Mouse (Mus musculus): ENCODE data around the gene Tmem213. TPM values are rescaled to one million over a fixed set of nuclear protein-coding genes. Genes with fewer than 3 reads are reported as not detected.

Tmem213 gene
- total RNA-seq, 2 experiments from 2014 or later: not detected

DNA sequence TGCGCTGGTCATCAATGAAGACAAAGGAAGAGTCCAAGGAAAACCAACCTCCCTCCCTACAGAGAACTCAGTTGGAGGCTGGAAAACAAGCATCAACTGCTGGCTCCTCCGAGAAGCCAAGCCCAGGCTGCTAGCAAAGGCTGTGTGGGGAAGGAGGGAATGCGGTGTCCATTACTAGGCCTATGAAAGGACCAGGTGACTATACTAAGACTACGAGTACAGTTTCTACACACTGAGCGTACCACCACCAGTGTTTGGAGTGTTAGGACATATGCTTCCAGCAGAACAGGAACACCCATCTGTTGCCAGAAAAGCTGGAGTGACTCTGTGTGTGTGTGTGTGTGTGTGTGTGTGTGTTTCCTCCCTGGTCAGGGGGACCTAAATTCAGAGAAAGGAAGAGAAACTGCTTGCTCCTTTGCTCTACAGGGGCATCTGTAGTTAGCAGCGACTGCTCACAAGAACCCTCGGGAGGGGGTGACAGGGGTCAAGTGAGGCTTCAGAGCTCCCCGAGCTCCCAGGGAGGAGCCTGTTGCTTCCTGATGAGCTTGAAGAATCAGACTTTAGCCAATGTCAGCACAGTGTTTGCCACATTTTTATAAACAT lies 36.5 kb downstream of the Tmem213 start:
- intact Hi-C loops (cut with DNase I; ENCODE audit: low total_unique reads): no loop called here
- DNase-seq: peak; percentile 42

DNA sequence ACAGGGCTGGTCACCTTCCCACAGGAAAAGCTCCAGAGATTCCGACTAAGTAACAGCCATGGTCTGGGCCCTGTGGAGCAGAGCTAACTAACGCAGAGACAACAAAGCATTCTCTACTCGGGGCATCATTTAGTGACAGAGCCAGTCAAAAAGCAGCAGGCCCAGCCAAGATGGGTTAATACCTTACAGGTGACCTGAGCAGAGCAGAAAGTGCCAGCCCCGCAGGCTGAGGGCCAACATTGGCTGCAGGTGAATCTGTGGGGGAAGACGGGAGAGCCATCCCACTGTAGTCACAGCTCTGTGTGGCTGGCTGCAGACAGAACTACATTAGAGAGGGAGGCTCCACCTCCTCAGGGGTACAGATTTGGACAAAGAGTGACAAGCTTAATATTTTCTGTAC lies 38.2 kb downstream of the Tmem213 start:
- intact Hi-C loops (cut with DNase I; ENCODE audit: low total_unique reads): no loop called here
- DNase-seq: no peak

DNA sequence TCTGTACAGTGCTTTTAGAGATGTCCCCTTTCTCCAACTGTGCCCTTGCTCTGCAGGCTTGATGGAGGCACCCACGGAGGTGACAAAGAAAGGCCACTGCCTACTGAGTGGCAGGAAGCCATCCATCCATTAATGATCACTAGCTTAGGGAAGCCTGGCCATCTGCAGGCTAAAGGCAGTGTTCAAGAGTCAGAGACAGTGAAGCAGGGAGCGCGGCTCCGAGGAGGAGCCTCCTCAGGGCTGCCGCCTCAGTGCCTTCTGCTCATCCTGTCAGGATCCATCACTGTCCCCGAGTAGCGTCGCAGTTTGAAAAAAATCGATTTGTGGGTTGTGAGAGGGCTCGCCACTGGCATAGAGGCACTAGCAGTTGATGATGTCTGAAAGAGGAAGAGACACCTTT lies 39.6 kb downstream of the Tmem213 start:
- intact Hi-C loops (cut with DNase I; ENCODE audit: low total_unique reads): no loop called here
- no peak for DNase-seq

DNA sequence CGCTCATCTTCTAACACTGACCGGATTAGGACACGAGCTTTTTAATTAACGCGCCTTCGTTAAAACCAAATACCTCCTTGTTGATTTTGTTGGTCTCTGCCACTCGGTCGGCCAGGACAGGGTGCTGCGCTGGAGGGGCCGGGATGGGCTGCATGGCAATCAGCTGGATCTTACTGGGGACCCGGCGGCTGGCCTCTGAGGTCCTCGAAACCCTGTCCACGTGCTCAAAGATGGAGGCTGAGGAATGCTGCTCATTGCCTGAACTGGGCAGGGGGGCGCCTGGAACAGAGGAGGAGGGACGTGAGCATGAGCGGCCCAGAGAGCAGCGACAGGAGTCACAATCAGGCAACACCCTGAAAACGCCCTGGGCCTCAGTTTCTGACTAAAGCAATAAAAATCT lies 40.4 kb downstream of the Tmem213 start:
- no peak for DNase-seq
- intact Hi-C loops (cut with DNase I; ENCODE audit: low total_unique reads): no loop called here

DNA sequence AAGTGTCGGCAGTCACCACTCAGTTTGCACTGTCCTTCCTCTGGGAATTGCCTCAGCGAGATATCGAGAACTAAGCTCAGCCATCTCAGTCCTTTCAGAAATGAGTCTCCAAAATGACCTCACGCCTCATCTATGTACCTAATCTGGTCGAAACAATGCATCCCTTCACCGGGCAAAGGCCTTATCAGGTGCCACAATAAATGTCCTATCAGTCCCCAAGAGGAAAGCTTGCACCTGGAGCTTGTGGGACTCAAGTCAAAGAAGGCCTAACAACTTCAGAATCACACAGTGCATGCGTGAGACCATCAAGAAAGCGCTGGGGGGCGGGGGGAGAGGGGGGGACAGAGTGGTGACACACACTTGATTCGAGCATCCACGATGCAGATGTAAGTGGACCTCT lies 43.2 kb downstream of the Tmem213 start:
- intact Hi-C loops (cut with DNase I; ENCODE audit: low total_unique reads): loop anchor here (10.0 kb wide), 1 partner anchor 102 kb away; the partner anchor contains the start of gene D630045J12Rik
- DNase-seq: no peak

DNA sequence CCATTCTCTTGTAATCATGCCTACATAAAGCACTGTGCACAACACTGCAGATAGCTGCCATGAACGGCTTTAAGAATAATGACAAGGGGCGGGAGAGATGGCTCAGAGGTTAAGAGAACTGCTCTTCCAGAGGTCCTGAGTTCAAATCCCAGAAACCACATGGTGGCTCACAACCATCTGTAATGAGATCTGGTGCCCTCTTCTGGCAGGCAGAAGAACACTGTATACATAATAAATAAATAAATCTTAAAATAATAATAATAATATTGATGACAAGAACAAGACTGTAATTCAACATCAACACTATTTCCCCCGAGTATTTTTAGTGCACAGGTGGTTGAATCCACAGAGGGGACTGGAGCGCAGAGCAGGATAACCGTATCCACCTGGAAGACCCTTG lies 47.1 kb downstream of the Tmem213 start:
- DNase-seq: no peak
- intact Hi-C loops (cut with DNase I; ENCODE audit: low total_unique reads): loop anchor here (10.0 kb wide), 1 partner anchor 99 kb away; the partner anchor contains the start of gene D630045J12Rik

DNA sequence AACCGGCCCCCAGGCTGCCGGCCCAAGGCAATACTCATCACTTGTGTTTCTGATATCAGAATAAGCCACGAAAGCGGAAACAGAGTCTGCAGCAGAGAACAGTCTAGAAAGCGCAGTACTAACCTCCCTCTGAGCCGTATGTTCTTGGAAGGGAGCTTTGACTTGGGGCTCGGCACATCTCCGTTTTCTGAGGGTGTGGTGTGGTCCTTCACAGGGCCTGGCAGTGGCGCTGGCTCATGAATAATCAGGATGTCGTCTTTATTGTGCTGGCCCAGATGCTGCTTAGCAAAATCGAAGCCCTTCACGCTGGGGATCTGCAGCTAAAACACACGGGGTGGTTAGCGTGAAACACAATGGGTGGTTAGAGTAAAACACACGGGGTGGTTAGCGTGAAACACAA lies 48.9 kb downstream of the Tmem213 start:
- DNase-seq: no peak

DNA sequence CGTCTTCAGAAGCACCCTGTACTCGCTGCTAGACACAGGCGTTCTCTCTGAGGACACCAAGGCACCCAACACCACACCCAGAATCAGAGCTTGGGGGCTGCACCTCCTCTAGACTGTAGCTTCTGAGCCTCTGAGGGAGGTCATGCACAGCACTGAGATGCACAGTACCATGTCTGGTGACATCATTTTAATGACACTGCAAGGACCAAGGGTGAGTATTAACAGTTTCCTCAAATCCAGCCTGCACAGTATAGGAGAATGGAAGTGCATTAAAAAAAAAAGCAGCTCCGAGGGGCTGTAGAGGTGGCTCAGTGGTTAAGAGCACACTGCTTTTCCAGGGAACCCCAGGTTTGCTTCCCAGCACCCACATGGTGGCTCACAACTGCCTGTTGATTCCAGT lies 50.5 kb downstream of the Tmem213 start:
- intact Hi-C loops (cut with DNase I; ENCODE audit: low total_unique reads): loop anchor here (10.0 kb wide), 1 partner anchor 95 kb away; the partner anchor contains the start of gene D630045J12Rik

More for the DNA sequence above, 48.9 kb downstream of the Tmem213 start:
- intact Hi-C loops (cut with DNase I; ENCODE audit: low total_unique reads): loop anchor here (10.0 kb wide), 1 partner anchor 97 kb away; the partner anchor contains the start of gene D630045J12Rik

DNA sequence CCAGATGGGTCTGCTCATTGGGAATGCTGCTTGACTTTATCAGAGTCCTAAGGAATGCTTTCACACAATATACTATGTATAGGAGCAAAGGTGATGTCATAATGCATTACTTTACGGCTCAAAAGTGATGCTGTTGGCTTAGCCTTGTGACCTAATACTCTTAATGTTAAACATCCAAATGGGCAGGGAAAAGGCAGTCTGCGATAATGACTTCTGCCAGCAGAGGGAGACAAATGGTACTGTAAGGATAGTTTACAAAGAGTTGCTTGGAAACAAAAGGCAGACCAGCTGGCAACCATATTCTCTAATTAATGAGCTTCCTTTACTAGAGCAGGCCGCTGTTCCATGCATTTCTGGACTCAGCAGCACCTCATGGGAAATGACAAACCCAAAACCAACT lies 51.0 kb downstream of the Tmem213 start:
- DNase-seq: peak; percentile 74
- intact Hi-C loops (cut with DNase I; ENCODE audit: low total_unique reads): loop anchor here (10.0 kb wide), 1 partner anchor 165 kb away; no protein-coding TSS in a partner anchor

More for the DNA sequence above, 50.5 kb downstream of the Tmem213 start:
- DNase-seq: no peak

DNA sequence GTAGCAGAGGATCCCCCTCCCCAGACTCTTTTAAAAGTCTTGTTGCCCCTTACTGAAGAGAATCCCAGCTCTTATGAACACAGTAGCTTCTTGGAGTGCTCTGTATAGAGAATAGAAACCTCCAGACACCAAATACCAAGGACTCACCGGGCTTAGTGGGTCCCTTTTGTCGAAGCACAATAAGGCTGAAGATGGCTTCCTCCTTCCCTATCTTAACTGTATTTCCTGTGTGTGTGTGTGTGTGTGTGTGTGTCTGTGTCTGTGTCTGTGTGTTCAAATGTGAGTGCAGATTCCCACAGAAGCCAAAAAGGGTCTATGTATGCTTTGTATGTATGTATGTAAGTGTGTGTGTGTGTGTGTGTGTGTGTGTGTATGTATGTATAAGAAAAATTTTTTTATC lies 51.5 kb downstream of the Tmem213 start:
- no peak for DNase-seq
- intact Hi-C loops (cut with DNase I; ENCODE audit: low total_unique reads): loop anchor here (10.0 kb wide), 1 partner anchor 164 kb away; no protein-coding TSS in a partner anchor

DNA sequence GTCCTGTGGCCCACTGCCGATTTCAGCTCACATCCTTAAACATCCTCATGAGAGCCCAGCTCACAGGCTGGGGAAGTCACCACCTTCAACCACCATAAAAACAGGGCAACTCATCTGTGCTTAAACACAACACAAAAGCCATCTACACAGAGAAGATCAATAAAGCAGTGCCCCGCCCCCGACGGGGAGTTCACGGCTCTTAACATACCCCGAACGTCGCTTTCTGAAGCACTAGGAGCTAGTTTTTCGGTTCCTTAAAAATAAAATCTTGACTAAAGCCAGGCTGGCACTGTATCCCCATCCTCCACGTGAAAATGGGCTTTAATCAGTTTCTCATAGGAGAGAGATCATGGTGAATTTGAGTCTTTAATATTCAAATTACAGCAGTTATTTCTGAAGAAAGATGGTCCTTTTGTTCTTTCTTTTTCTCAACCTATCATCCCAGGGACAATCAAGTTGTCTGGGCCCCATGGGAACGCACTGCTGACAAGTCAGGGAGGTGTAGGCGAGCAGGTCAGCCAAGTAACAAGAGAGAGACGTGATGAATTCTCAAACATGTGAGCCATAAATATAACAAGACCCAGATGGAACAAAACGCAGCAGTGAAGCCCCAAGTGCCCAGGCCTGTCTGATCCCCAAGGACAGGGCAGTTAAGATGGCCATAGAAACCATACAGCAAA lies 53.9 kb downstream of the Tmem213 start:
- intact Hi-C loops (cut with DNase I; ENCODE audit: low total_unique reads): loop anchor here (10.0 kb wide), 1 partner anchor 162 kb away; no protein-coding TSS in a partner anchor
- no peak for DNase-seq

DNA sequence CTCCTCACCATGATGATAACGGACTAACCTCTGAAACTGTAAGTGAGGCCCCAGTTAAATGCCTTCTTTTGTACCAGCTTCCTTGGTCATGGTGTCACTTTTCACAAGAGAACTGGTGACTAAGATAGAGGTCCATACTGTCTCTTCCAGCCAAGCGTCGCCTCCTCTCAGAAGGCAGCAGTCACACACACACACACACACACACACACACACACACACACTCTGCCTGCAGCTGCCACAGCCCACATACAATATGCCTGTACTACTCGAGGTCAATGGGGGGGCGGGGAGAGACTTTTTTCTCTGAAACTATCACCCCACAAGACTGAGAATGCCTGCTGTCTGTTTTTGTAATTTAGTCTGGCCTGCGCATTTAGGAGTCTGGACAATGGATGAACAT lies 55.6 kb downstream of the Tmem213 start:
- no peak for DNase-seq
- intact Hi-C loops (cut with DNase I; ENCODE audit: low total_unique reads): loop anchor here (10.0 kb wide), 1 partner anchor 160 kb away; no protein-coding TSS in a partner anchor

DNA sequence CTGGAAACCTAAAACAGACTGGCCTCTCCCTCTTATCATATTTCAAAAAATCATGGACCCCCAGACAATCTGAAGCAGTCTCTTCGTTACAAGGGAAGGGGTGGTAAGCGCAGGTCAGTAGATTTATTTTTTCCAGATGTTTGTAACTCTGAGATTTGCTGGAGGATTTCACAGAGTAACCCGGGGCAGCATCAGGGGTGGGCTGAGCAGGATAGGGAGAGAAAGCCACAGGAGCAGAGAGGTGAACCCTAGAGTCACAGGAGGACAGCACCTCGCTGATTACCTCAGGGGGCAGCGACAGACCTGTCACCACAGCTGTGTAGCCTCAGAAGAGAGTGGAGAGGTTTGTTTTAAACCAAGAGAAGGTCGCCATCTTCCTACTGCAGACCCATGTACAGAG lies 56.3 kb downstream of the Tmem213 start:
- intact Hi-C loops (cut with DNase I; ENCODE audit: low total_unique reads): loop anchor here (10.0 kb wide), 1 partner anchor 159 kb away; no protein-coding TSS in a partner anchor
- DNase-seq: no peak

Other genes starting within 250 kb of the Tmem213 start
- 10 to 100 TPM; 20.4 to 26.3 TPM for gene Trim24, start 238.4 kb upstream of the Tmem213 start, total RNA-seq (2021)
- gene Svopl, start 62.3 kb upstream of the Tmem213 start, total RNA-seq (2021): under 1 TPM; 0.58 to 0.66 TPM
- gene Atp6v0a4, start 15.3 kb downstream of the Tmem213 start, total RNA-seq (2021): 1 to 10 TPM; 1.5 to 2.0 TPM
- 1 to 10 TPM; 1.0 to 1.5 TPM for gene D630045J12Rik, start 144.8 kb downstream of the Tmem213 start, total RNA-seq (2021)
- 1 to 10 TPM; 2.1 to 2.9 TPM for gene Zc3hav1l, start 190.0 kb downstream of the Tmem213 start, total RNA-seq (2021)
- gene Zc3hav1, start 245.3 kb downstream of the Tmem213 start, total RNA-seq (2021): 1 to 10 TPM; 7.9 to 8.3 TPM

Data from gastrocnemius, postnatal 14 days (tissue).